Mouse (Mus musculus) neutrophil, adult 5-6 weeks (primary cell): ENCODE measurements at regions not wholly inside any gene's neighbourhood (a gene's known extent, or its start where the extent isn't known, plus 50 kb on each side); places are given as distances from the start of the nearest gene placed in this dataset.
A peak's percentile ranks its signal among the peaks of the same experiment; 100 is the strongest.

Experiments
- ATAC-seq: fragments of 151-379, 151-347 bp; 2 replicates; pipeline ENCODE4 v1.8.0; 2017; ENCODE audit warnings: mild to moderate bottlenecking, moderate TSS enrichment; ENCODE audit not compliant: insufficient number of reproducible peaks, poor library complexity, low FRiP score, severe bottlenecking; ENCODE audit errors: extremely low read depth

- peak; percentile 37; the same call in 1 of the 2 replicates for ATAC-seq
Observed at GRCm38 (mm10) chr13:44246714-44247251, 462.2 kb downstream of the Cd83 start.

- ATAC-seq = no peak
Observed at GRCm38 (mm10) chr13:44247861-44248260, 463.3 kb downstream of the Cd83 start.

- ATAC-seq = no peak
Observed at GRCm38 (mm10) chr13:44248401-44248800, 463.8 kb downstream of the Cd83 start.

GRCm38 (mm10) chr13:44249119-44249518 lies 464.5 kb downstream of the Cd83 start:
- ATAC-seq = no peak

GRCm38 (mm10) chr13:44250474-44251201 lies 466.1 kb downstream of the Cd83 start:
- ATAC-seq = no peak

GRCm38 (mm10) chr13:44251503-44251902 lies 466.9 kb downstream of the Cd83 start:
- no peak for ATAC-seq

- no peak for ATAC-seq
Observed at GRCm38 (mm10) chr13:44252496-44252895, 467.9 kb downstream of the Cd83 start.

- no peak for ATAC-seq
Observed at GRCm38 (mm10) chr13:44258422-44258821, 470.9 kb upstream of the Jarid2 start.

GRCm38 (mm10) chr13:44260039-44260438 lies 469.2 kb upstream of the Jarid2 start:
- no peak for ATAC-seq

GRCm38 (mm10) chr13:44260637-44261333 lies 468.5 kb upstream of the Jarid2 start:
- ATAC-seq = no peak

- no peak for ATAC-seq
Observed at GRCm38 (mm10) chr13:44272746-44273524, 456.3 kb upstream of the Jarid2 start.

GRCm38 (mm10) chr13:44277952-44278351 lies 451.3 kb upstream of the Jarid2 start:
- no peak for ATAC-seq

GRCm38 (mm10) chr13:44279036-44279435 lies 450.2 kb upstream of the Jarid2 start:
- ATAC-seq = no peak

GRCm38 (mm10) chr13:44280296-44280695 lies 449.0 kb upstream of the Jarid2 start:
- ATAC-seq = no peak

- no peak for ATAC-seq
Observed at GRCm38 (mm10) chr13:44281796-44282195, 447.5 kb upstream of the Jarid2 start.

GRCm38 (mm10) chr13:44282306-44282705 lies 447.0 kb upstream of the Jarid2 start:
- no peak for ATAC-seq

- ATAC-seq = no peak
Observed at GRCm38 (mm10) chr13:44282731-44283571, 446.3 kb upstream of the Jarid2 start.

- ATAC-seq = no peak
Observed at GRCm38 (mm10) chr13:44285881-44286280, 443.4 kb upstream of the Jarid2 start.

GRCm38 (mm10) chr13:44290199-44290598 lies 439.1 kb upstream of the Jarid2 start:
- ATAC-seq = no peak
